Mouse (Mus musculus) limb, embryonic 15.5 days (tissue): ENCODE data around the gene Rpl10a. TPM values are rescaled to one million over a fixed set of nuclear protein-coding genes. Genes with fewer than 3 reads are reported as not detected.
"Not testable (repeated sequence)": the region's sequence is repeated elsewhere in the genome, so short reads cannot be mapped to it uniquely, and the experiment has no call there.

Source experiments
- ATAC-seq: fragments of 200-750 bp; cut with Nextera tagmentation; 2 replicates; pipeline ENCODE4 v1.8.0; 2017; ENCODE audit warnings: low read depth, moderate TSS enrichment; ENCODE audit not compliant: insufficient number of reproducible peaks, low FRiP score, low TSS enrichment
- H3K27ac ChIP-seq: fragments of 300-500 bp; sonication (generic); 2 replicates; pipeline ENCODE4 v1.5.1; 2015; ENCODE audit warnings: moderate library complexity, mild to moderate bottlenecking, inconsistent platforms
- H3K27me3 ChIP-seq: fragments of 300-500 bp; sonication (generic); 2 replicates; pipeline ENCODE4 v1.6.1; 2015; ENCODE audit warnings: inconsistent platforms
- H3K36me3 ChIP-seq: fragments of 300-500 bp; sonication (generic); 2 replicates; pipeline ENCODE4 v1.6.1; 2015; ENCODE audit warnings: inconsistent platforms
- H3K4me1 ChIP-seq: fragments of 300-500 bp; sonication (generic); 2 replicates; pipeline ENCODE4 v1.6.1; 2015; ENCODE audit warnings: inconsistent platforms
- H3K4me2 ChIP-seq: fragments of 300-500 bp; sonication (generic); 2 replicates; pipeline ENCODE4 v1.6.1; 2015; ENCODE audit warnings: mild to moderate bottlenecking, inconsistent platforms
- H3K4me3 ChIP-seq: fragments of 300-500 bp; sonication (generic); 2 replicates; pipeline ENCODE4 v1.5.1; 2015; ENCODE audit warnings: mild to moderate bottlenecking, inconsistent platforms
- H3K9ac ChIP-seq: fragments of 300-500 bp; sonication (generic); 2 replicates; pipeline ENCODE4 v1.6.1; 2015; ENCODE audit warnings: inconsistent platforms
- H3K9me3 ChIP-seq: fragments of 300-500 bp; sonication (generic); 2 replicates; pipeline ENCODE4 v1.6.1; 2016; ENCODE audit warnings: inconsistent platforms
- WGBS: fragments of 180-500 bp; shearing (Covaris S2); methylation state at CpG from one replicate; pipeline ENCODE4 v1.1.7; 2015; 5-methylcytosine and 5-hydroxymethylcytosine counted together
- polyA plus RNA-seq: library from polyadenylated mRNA; unstranded; fragments of >200 nt; fragmentation: Nextera tagmentation; extraction: Ambion mirVana; gene quantifications from 2 replicates; pipeline ENCODE4 v1.2.1, GENCODE M21; 2015

Rpl10a gene
- polyA plus RNA-seq, 1 experiment from 2014 or later: 665 TPM

DNA sequence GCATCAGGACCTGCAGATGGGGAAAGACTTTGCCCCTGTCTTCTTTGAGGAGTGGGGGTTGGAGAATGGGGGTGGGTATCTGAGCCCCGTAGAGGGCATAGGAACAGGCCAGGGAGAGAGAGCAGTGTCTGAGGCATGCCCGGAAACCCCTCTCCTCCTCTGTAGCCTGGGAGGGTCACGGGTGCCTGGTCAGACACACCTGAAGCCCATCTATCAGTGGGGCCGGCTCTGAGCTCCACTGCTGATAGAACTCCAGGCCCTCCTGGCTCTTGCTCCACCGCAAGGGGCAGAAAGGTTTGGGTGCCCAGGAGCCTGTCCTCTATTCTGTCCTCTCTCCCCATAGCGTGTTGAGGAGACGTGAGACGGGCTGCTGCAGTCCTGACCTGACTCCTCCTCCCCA lies 2.5 kb upstream of the Rpl10a start:
- no peaks in the 10 kb centered on the region for H3K9me3 ChIP-seq
- peaks cover 57% of the 10 kb centered on the region for H3K36me3 ChIP-seq
- no peaks in the 10 kb centered on the region for H3K27me3 ChIP-seq
- no peak overlapping the region for H3K4me3 ChIP-seq
- ATAC-seq: no peak
- H3K27ac ChIP-seq: no peak overlapping the region
- H3K9ac ChIP-seq: no peak overlapping the region
- peaks cover 22% of the 10 kb centered on the region for H3K4me1 ChIP-seq
- 89% methylated on average over 8 of the region's 8 CpGs for WGBS
- H3K4me2 ChIP-seq: no peak overlapping the region

GRCm38 (mm10) chr17:28326951-28327350 lies 1.3 kb upstream of the Rpl10a start:
- WGBS: 57% methylated on average over 3 of the region's 3 CpGs
- H3K9me3 ChIP-seq: no peaks in the 10 kb centered on the region
- H3K27ac ChIP-seq: no peak overlapping the region
- no peak overlapping the region for H3K9ac ChIP-seq
- no peak overlapping the region for H3K4me3 ChIP-seq
- H3K4me1 ChIP-seq: peaks cover 31% of the 10 kb centered on the region
- no peak for ATAC-seq
- H3K36me3 ChIP-seq: peaks cover 55% of the 10 kb centered on the region
- H3K27me3 ChIP-seq: no peaks in the 10 kb centered on the region
- no peak overlapping the region for H3K4me2 ChIP-seq

DNA sequence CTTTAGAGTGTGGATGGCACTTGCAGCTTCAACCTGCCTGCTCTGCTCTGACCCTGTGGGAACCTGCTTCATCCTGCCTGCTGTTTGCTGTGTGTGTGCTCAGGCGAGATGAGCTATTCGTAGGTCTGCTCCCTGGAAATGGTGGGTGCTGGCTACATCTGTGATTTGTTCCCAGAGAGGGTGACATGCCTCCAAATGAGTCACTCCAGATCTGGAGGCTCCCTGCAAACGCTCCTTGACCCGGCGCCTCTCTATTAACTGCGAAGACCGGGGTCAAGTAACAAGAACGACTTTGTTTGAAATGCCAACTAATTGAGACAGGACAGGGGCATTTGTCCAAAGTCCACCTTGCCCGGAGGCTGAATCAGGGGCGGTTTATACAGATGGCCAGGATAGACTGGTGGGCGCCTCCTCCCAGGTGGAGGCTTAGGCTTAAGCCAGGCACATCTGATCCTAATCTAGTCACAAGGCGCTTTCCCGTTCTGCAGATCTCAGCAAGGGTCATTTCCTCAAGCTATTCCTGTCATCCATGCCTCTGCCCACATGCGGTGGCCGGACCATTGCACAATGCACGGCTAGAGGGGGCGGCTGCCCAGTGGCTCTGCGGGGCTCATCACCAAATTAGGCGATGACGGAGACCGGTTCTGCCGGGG lies 472 bp upstream of the Rpl10a start:
- 5% methylated on average over 22 of the region's 22 CpGs for WGBS
- Histone ChIP-seq H3K36me3 (peaks cover 55% of the 10 kb centered on the region), H3K9ac (peak overlapping the region; percentile 55), H3K27me3 (no peaks in the 10 kb centered on the region), H3K27ac (peak overlapping the region; percentile 97), H3K4me1 (peaks cover 40% of the 10 kb centered on the region), H3K9me3 (no peaks in the 10 kb centered on the region), H3K4me3 (peak overlapping the region; percentile 75), H3K4me2 (peak overlapping the region; percentile 85)
- peak; percentile 31; the same call in 1 of the 2 replicates for ATAC-seq

DNA sequence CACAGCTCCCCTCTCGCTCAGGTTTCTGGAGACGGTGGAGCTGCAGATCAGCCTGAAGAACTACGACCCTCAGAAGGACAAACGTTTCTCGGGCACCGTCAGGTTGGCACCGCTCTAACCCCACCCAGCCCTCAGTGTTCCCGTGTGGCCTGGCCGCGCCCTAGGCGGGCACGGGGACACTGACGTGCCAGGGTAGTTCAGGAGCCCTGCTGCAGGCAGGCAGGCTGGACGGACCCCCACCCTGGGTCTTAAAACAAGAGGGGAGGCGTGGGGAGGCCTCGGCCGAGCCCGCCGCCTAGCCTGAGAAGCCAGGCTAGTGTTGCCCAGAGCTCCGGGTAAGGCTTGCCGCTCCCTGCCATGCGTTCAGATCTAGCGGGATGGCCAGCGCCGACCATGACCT lies 675 bp downstream of the Rpl10a start:
- H3K4me1 ChIP-seq: peaks cover 51% of the 10 kb centered on the region

GRCm38 (mm10) chr17:28329503-28330231 lies 1.4 kb downstream of the Rpl10a start:
- Histone ChIP-seq H3K4me3 (peak overlapping the region; percentile 75), H3K36me3 (peaks cover 58% of the 10 kb centered on the region), H3K9ac (peak overlapping the region; percentile 97), H3K9me3 (no peaks in the 10 kb centered on the region), H3K4me2 (peak overlapping the region; percentile 85), H3K4me1 (peaks cover 51% of the 10 kb centered on the region), H3K27ac (peak overlapping the region; percentile 97), H3K27me3 (no peaks in the 10 kb centered on the region)
- WGBS: 4% methylated on average over 4 of the region's 4 CpGs
- no peak for ATAC-seq

More for the DNA sequence above, 675 bp downstream of the Rpl10a start:
- H3K4me3 ChIP-seq: peak overlapping the region; percentile 75
- no peaks in the 10 kb centered on the region for H3K27me3 ChIP-seq
- under 1% methylated on average over 25 of the region's 25 CpGs for WGBS
- H3K4me2 ChIP-seq: peak overlapping the region; percentile 85
- peak overlapping the region; percentile 97 for H3K9ac ChIP-seq
- H3K9me3 ChIP-seq: no peaks in the 10 kb centered on the region
- H3K27ac ChIP-seq: peak overlapping the region; percentile 97
- ATAC-seq: no peak
- H3K36me3 ChIP-seq: peaks cover 61% of the 10 kb centered on the region

DNA sequence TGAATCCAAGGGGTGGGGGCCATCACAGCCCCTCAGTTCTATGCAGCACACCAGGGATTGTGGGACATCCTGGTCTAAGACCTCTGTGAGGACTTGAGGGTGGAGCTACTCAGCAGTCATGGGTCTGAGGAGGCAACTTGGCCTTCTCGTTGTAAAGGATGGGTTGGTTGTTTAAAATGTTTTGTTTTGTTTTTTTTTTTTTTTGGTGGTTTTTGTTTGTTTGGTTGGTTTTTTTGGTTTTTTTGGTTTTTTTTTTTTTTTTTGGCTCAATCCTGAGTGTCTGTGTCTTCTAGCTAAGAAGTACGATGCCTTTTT lies 1.9 kb downstream of the Rpl10a start:
- ATAC-seq: no peak
- Histone ChIP-seq H3K27me3 (no peaks in the 10 kb centered on the region), H3K4me2 (peak overlapping the region; percentile 85), H3K9ac (0 out of 2 replicates have a peak overlapping the region, but pooled peaks have one; percentile 97), H3K4me3 (peak overlapping the region; percentile 75), H3K36me3 (peaks cover 58% of the 10 kb centered on the region), H3K9me3 (no peaks in the 10 kb centered on the region), H3K4me1 (peaks cover 51% of the 10 kb centered on the region), H3K27ac (peak overlapping the region; percentile 97)
- WGBS: 32% methylated on average over 2 of the region's 2 CpGs

DNA sequence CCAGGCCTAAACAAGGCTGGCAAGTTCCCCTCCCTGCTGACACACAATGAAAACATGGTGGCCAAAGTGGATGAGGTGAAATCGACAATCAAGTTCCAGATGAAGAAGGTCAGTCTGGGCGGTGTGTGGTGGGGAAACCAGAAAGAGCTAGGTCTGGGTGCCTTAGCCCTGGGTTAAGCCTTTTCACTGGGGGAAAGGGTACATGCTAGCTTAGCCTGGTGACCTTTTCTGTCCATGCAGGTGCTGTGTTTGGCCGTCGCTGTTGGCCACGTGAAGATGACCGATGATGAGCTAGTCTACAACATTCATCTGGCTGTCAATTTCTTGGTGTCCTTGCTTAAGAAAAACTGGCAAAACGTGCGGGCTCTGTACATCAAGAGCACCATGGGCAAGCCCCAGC lies 2.3 kb downstream of the Rpl10a start:
- not testable (repeated sequence) for H3K9me3 ChIP-seq, ATAC-seq, H3K9ac ChIP-seq, H3K27ac ChIP-seq, H3K4me3 ChIP-seq, H3K4me2 ChIP-seq, H3K27me3 ChIP-seq
- 55% methylated on average over 8 of the region's 8 CpGs for WGBS
- Histone ChIP-seq H3K4me1 (peaks cover 55% of the 10 kb centered on the region), H3K36me3 (peaks cover 59% of the 10 kb centered on the region)

- Histone ChIP-seq H3K27ac (peak overlapping the region; percentile 75), H3K4me3 (no peak overlapping the region), H3K36me3 (peaks cover 61% of the 10 kb centered on the region), H3K27me3 (no peaks in the 10 kb centered on the region), H3K9ac (no peak overlapping the region), H3K4me2 (no peak overlapping the region), H3K9me3 (no peaks in the 10 kb centered on the region), H3K4me1 (peaks cover 55% of the 10 kb centered on the region)
- no peak for ATAC-seq
- WGBS: 21% methylated on average over 5 of the region's 7 CpGs
Observed at GRCm38 (mm10) chr17:28331241-28332112, 3.2 kb downstream of the Rpl10a start.

GRCm38 (mm10) chr17:28332113-28332914 lies 4.0 kb downstream of the Rpl10a start:
- 38% methylated on average over 12 of the region's 13 CpGs for WGBS
- H3K4me3 ChIP-seq: no peak overlapping the region
- H3K27ac ChIP-seq: peak overlapping the region; percentile 75
- peaks cover 67% of the 10 kb centered on the region for H3K36me3 ChIP-seq
- H3K4me2 ChIP-seq: no peak overlapping the region
- H3K9ac ChIP-seq: no peak overlapping the region
- H3K9me3 ChIP-seq: no peaks in the 10 kb centered on the region
- H3K4me1 ChIP-seq: peaks cover 52% of the 10 kb centered on the region
- no peak for ATAC-seq
- H3K27me3 ChIP-seq: no peaks in the 10 kb centered on the region

GRCm38 (mm10) chr17:28332915-28333546 lies 4.8 kb downstream of the Rpl10a start:
- Histone ChIP-seq H3K9ac (no peak overlapping the region), H3K27me3 (no peaks in the 10 kb centered on the region), H3K4me1 (peaks cover 45% of the 10 kb centered on the region), H3K36me3 (peaks cover 74% of the 10 kb centered on the region), H3K9me3 (no peaks in the 10 kb centered on the region), H3K4me2 (no peak overlapping the region), H3K4me3 (no peak overlapping the region), H3K27ac (peak overlapping the region; percentile 75)
- 47% methylated on average over 31 of the region's 31 CpGs for WGBS
- ATAC-seq: no peak

DNA sequence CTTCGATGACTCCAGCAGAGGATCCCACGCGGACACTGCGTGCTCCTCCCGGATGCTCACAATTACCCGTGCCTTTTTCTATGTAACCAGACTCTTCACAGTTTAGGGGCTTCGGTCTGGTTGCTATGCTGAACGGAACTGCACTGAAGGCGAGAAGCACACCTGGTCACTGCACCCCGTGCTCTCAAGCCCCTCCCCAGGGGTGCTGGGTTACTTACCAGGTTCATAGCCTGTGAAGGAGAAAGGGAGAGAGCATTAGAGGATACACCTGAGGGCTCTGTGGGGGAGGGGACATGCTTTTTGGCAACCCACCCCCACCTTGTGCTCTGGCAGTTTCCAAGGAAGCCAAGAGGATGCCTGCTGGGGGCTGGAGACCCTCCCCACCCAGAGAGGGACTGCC lies 7.0 kb downstream of the Rpl10a start:
- Histone ChIP-seq H3K4me3 (no peak overlapping the region), H3K9ac (no peak overlapping the region), H3K4me1 (peaks cover 48% of the 10 kb centered on the region), H3K27ac (0 out of 2 replicates have a peak overlapping the region, but pooled peaks have one; percentile 27), H3K4me2 (no peak overlapping the region), H3K27me3 (no peaks in the 10 kb centered on the region), H3K36me3 (peaks cover 87% of the 10 kb centered on the region), H3K9me3 (no peaks in the 10 kb centered on the region)
- WGBS: 64% methylated on average over 10 of the region's 10 CpGs
- ATAC-seq: no peak
